Mouse (Mus musculus): ENCODE results near the gene Pla2g4b.

- no peak for TF ChIP-seq POLR2A (IDR thresholded peaks at IDR 0.05; ENCODE audit: insufficient read depth, low read length)
- no peak for TF ChIP-seq CTCF (IDR thresholded peaks at IDR 0.05; ENCODE audit: low read depth, low read length)
Measured at GRCm38 (mm10) chr2:120065243-120065642, 32.0 kb downstream of the Pla2g4b start.
